Mouse (Mus musculus): ENCODE results near the gene Hmgcs1. TPM values are rescaled to one million over a fixed set of nuclear protein-coding genes. Genes with fewer than 3 reads are reported as not detected.
A peak's percentile ranks its signal among the peaks of the same experiment; 100 is the strongest.

Gene Hmgcs1
- total RNA-seq, 2 experiments from 2014 or later = 80.8 to 92.4 TPM

DNA sequence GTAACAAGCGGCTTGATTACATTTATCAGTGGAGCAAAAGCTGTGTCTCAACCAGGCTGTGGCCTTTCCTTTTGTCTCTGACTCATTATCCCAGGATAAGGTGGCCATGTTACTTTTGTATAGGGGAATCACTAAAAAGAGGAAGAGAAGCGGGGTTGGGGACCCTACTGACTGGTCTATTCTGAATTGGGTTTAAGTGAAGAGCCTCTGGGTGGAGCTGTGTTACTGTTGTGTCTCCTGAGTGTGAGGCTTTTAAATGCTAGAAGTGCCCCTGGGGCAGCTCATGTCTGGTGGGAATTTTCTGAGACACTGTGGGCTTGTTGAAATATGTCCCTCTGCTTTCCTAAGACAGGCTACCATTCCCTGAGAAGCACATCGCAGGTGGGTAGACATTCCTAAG is 53.3 kb downstream of the Hmgcs1 start:
- DNase-seq (ENCODE audit: low spot score in 2 of 2) = no peak

GRCm38 (mm10) chr13:119746930-119747329 is 56.8 kb downstream of the Hmgcs1 start:
- DNase-seq (ENCODE audit: low spot score in 2 of 2) = no peak

GRCm38 (mm10) chr13:119753859-119754634 is 63.9 kb downstream of the Hmgcs1 start:
- no peak for DNase-seq (ENCODE audit: low spot score in 2 of 2)

GRCm38 (mm10) chr13:119754635-119755020 is 64.4 kb downstream of the Hmgcs1 start:
- no peak for DNase-seq (ENCODE audit: low spot score in 2 of 2)

DNA sequence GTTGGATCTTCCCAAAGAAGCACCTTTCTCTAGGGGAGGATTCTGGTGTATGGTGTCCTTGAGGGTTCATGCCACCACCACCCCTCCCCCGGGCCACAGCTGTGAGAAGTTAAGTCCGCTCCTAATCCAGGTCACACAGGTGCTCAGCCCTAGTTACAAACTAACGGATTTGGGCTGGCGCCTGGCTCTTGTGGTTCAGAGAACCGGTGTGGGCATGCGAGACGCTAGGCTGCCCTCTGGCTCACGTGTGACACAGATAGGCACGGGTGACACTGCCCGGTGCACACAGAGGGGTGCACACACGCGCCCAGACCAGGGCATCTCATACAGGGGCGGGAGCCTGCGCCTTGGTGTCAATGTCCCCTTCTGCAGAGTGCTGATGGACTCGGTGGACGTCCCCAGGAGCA is 65.0 kb downstream of the Hmgcs1 start:
- no peak for DNase-seq (ENCODE audit: low spot score in 2 of 2)

- peak; percentile 60 to 82 for DNase-seq (ENCODE audit: low spot score in 2 of 2)
These were observed 65.7 kb downstream of the Hmgcs1 start, which contains the start of gene Nim1k for GRCm38 (mm10) chr13:119755681-119756471. TSS of gene Nim1k (minus strand) at chr13:119755882.

DNA sequence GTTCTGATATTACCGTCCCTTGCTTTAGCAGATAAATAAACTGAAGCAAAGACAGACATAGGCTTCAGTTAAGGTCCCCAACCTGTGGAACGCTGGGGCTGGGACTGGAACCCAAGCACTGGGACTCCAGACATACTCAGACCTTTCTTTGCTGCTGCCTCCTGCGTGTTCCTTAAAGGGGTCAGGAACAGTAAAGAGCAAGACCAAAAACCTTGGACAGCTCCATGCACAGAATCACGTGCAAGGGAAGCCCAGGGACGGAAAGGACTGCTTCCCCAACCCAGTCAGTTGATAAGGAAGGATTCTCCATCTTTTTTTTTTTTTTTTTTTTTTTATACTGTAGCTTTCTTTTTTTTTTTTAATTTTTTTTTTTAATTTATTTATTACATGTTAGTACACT is 66.7 kb downstream of the Hmgcs1 start:
- DNase-seq (ENCODE audit: low spot score in 2 of 2) = no peak

Other genes with a start within 250 kb of the Hmgcs1 start
- gene 4833420G17Rik, start 227.6 kb upstream of the Hmgcs1 start, total RNA-seq (2021) = 10 to 100 TPM; 14.3 to 17.7 TPM
- 10 to 100 TPM in 1 of 2 experiments, 1 to 10 TPM in 1; 6.0 to 11.7 TPM for gene Tmem267, start 202.3 kb upstream of the Hmgcs1 start, total RNA-seq (2021)
- under 1 TPM; 0.74 to 0.88 TPM for gene 3110070M22Rik, start 202.0 kb upstream of the Hmgcs1 start, total RNA-seq (2021)
- under 1 TPM; 0.10 to 0.31 TPM for gene Ccl28, start 66.6 kb upstream of the Hmgcs1 start, total RNA-seq (2021)
- 1 to 10 TPM; 1.9 to 2.0 TPM for gene Nim1k, start 65.5 kb downstream of the Hmgcs1 start, total RNA-seq (2021)
- 10 to 100 TPM; 20.7 to 27.6 TPM for gene Zfp131, start 100.5 kb downstream of the Hmgcs1 start, total RNA-seq (2021)
- gene AF067063, start 139.8 kb downstream of the Hmgcs1 start, total RNA-seq (2021) = not detected
- gene D13Ertd608e, start 145.6 kb downstream of the Hmgcs1 start, total RNA-seq (2021) = not detected
- not detected for gene Tcstv1, start 204.4 kb downstream of the Hmgcs1 start, total RNA-seq (2021)
- gene Gm21761, start 238.9 kb downstream of the Hmgcs1 start, total RNA-seq (2021) = not detected